Mouse (Mus musculus) heart, postnatal 4 days (tissue): ENCODE measurements around the gene Gm14296. TPM values are rescaled to one million over a fixed set of nuclear protein-coding genes. Genes with fewer than 3 reads are reported as not detected.
"Not testable (repeated sequence)": the region's sequence is repeated elsewhere in the genome, so short reads cannot be mapped to it uniquely, and the experiment has no call there.

ENCODE experiments used
- DNase-seq: peaks from one replicate; pipeline ENCODE4 v3.0.0; 2021
- total RNA-seq, 2 experiments: library from RNA; stranded (reverse); gene quantifications; 2 replicates each; pipeline ENCODE4 v1.2.3; 2021

The Gm14296 gene
- total RNA-seq: 1 to 10 TPM; 3.5 to 4.7 TPM

DNA sequence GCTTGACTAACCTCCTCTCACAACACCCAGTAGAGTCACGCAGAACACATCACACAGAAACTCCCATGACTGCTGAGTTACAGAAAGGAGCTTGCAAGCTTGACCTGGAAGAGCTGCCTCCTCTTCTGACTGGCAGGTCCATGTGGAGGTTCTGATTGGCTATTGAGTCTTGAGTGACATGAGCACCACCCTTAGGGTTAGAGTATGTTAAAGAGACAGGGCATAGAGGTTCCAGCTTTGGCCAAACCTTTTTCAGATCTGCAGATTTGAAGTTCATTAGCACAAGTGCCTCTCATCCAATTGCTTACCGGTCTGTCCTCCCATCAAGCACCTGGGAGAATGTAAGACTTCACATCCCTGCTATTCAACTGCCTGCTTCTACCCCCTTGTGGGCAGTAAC lies at the start of gene Gm14296:
Gm14296 (minus strand) TSS at position 101 of the 400 bp plus-strand sequence.
- DNase-seq: not testable (repeated sequence)

DNA sequence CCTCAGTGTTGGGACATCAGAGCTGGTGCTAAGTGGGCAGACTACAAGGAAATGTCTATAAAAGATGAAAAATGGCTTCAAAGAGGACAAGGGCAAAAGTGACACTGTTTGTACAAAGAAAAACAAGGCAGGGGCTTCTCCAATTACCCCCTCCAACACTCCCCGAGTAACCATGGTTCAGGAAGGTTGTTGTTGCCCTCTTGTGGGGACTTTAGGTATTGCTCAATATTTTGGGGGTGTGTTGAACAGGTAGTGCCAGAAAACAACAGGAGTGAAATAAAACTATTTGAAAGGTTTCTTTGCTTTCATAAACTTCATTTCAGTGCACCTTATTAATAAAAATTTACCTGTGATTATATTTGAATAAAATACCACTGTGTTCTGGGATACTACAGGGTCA lies 22.1 kb downstream of the Gm14296 start:
- DNase-seq: not testable (repeated sequence)

Other genes starting within 250 kb of the Gm14296 start
- gene Gm14305, start 219.5 kb downstream of the Gm14296 start, total RNA-seq: 1 to 10 TPM; 5.9 to 7.1 TPM
- 1 to 10 TPM; 7.1 to 9.7 TPM for gene Gm14295, start 129.2 kb downstream of the Gm14296 start, total RNA-seq
- gene Gm14408, start 96.7 kb downstream of the Gm14296 start, total RNA-seq: not detected
- gene Gm14419, start 73.1 kb upstream of the Gm14296 start, total RNA-seq: 10 to 100 TPM; 32.6 to 33.0 TPM
- gene Gm14401, start 146.5 kb upstream of the Gm14296 start, total RNA-seq: not detected